In genomic region chr3:9346356-9346755, GRCm38 (mm10) we compare ENCODE assay signal across 9 mouse cellular contexts.
DNase-seq lines count a peak whose midpoint lies in the region; ATAC-seq and TF ChIP-seq lines count a peak whose summit lies in the region.
"Had no signal": no experiment of that assay in that cellular context is flagged by ENCODE, and none has a peak within 500 bp of the region (broad histone marks: within the 10 kb centered on the region; RNA-seq: fewer than 3 reads in every experiment).

No protein-coding gene starts in this region.

- no peaks in the 10 kb centered on the region for H3K9me3 ChIP-seq in heart, embryonic 11.5 days (replicated peaks; ENCODE audit: control insufficient read depth, low read length)
- H3K9me3 ChIP-seq in hindbrain, embryonic 11.5 days (ENCODE audit: control insufficient read depth, low read length): no peaks in the 10 kb centered on the region
- no peaks in the 10 kb centered on the region for H3K9me3 ChIP-seq in liver, postnatal 0 days (ENCODE audit: low read length)

- H3K4me2 ChIP-seq in heart, embryonic 11.5 days: peak overlapping the region; percentile 86
- peak overlapping the region; percentile 89 for H3K4me2 ChIP-seq in hindbrain, embryonic 11.5 days (replicated peaks; ENCODE audit: low read depth, low read length)
- H3K4me2 ChIP-seq in liver, postnatal 0 days (ENCODE audit: low read depth, low read length): peak overlapping the region; percentile 77

- no peak for DNase-seq in heart, postnatal 36 days
- DNase-seq in hindbrain, embryonic 11.5 days (ENCODE audit: low spot score): peak; percentile 47
- no peak for DNase-seq in liver, postnatal 0 days
- no peak for DNase-seq in left cerebral cortex, postnatal 4 days
- no peak for DNase-seq in cerebellum, postnatal 36 days
- DNase-seq: layer of hippocampus, postnatal 36 days had no signal

- TF ChIP-seq CTCF in liver, postnatal 0 days (IDR thresholded peaks at IDR 0.05; ENCODE audit: low read depth): no peak

- no peak for ATAC-seq in heart, embryonic 11.5 days (replicated peaks; ENCODE audit: insufficient number of reproducible peaks, low FRiP score, low TSS enrichment)
- ATAC-seq in hindbrain, embryonic 11.5 days (ENCODE audit: low FRiP score): no peak
- ATAC-seq in liver, postnatal 0 days: no peak
- no peak for ATAC-seq in activated CD4-positive, CD25-positive, alpha-beta regulatory T cell, adult 4 months

- no peak for TF ChIP-seq EP300 in liver, postnatal 0 days (IDR thresholded peaks at IDR 0.05; ENCODE audit: low read depth)

- intact Hi-C loops in heart, postnatal 36 days (cut with DNase I): loop anchor here (5.0 kb wide), 1 partner anchor 379 kb away; no protein-coding TSS in a partner anchor
- intact Hi-C loops in left cerebral cortex, postnatal 4 days (cut with DNase I): no loop called here

- H3K9ac ChIP-seq in heart, embryonic 11.5 days (ENCODE audit: low read depth, low read length): peak overlapping the region; percentile 69
- H3K9ac ChIP-seq in hindbrain, embryonic 11.5 days (ENCODE audit: low read depth, low read length): no peak overlapping the region
- H3K9ac ChIP-seq in liver, postnatal 0 days (replicated peaks): no peak overlapping the region

- H3K36me3 ChIP-seq in heart, embryonic 11.5 days (ENCODE audit: control insufficient read depth, insufficient read depth, low read length): no peaks in the 10 kb centered on the region
- no peaks in the 10 kb centered on the region for H3K36me3 ChIP-seq in hindbrain, embryonic 11.5 days (ENCODE audit: control insufficient read depth, insufficient read depth, low read length)
- no peaks in the 10 kb centered on the region for H3K36me3 ChIP-seq in liver, postnatal 0 days (replicated peaks; ENCODE audit: insufficient read depth, low read length)

- peak overlapping the region; percentile 56 for H3K4me3 ChIP-seq in heart, embryonic 11.5 days (ENCODE audit: low read depth, low read length)
- H3K4me3 ChIP-seq in brown adipose tissue, adult 24 weeks (ENCODE audit: insufficient read depth, low read depth, low read length): peak overlapping the region; percentile 59; the same call in 1 of the 2 replicates
- peak overlapping the region; percentile 48 for H3K4me3 ChIP-seq in hindbrain, embryonic 11.5 days (ENCODE audit: low read depth, low read length)
- peak overlapping the region; percentile 45 for H3K4me3 ChIP-seq in liver, postnatal 0 days (ENCODE audit: low read depth, low read length)

- H3K27ac ChIP-seq in heart, embryonic 11.5 days (ENCODE audit: low read depth, low read length): no peak overlapping the region
- no peak overlapping the region for H3K27ac ChIP-seq in brown adipose tissue, adult 24 weeks (replicated peaks; ENCODE audit: low read depth, low read length)
- H3K27ac ChIP-seq in hindbrain, embryonic 11.5 days (ENCODE audit: low read depth, low read length): no peak overlapping the region
- H3K27ac ChIP-seq in liver, postnatal 0 days (ENCODE audit: low read depth): no peak overlapping the region

- WGBS in heart, embryonic 11.5 days (ENCODE audit: insufficient replicate concordance): 3% methylated on average over 13 of the region's 13 CpGs
- under 1% methylated on average over 13 of the region's 13 CpGs for WGBS in hindbrain, embryonic 11.5 days
- 5% methylated on average over 13 of the region's 13 CpGs for WGBS in liver, postnatal 0 days (ENCODE audit: insufficient replicate concordance)

- H3K4me1 ChIP-seq in heart, embryonic 11.5 days (ENCODE audit: control insufficient read depth, insufficient read depth, low read length): peaks cover 11% of the 10 kb centered on the region
- 0 out of 2 replicates have a peak, but pooled peaks cover 4% of the 10 kb centered on the region for H3K4me1 ChIP-seq in brown adipose tissue, adult 24 weeks (ENCODE audit: control insufficient read depth, insufficient read depth, insufficient read length, low read length)
- peaks cover 3% of the 10 kb centered on the region; the same call in 1 of the 2 replicates for H3K4me1 ChIP-seq in hindbrain, embryonic 11.5 days (replicated peaks; ENCODE audit: control insufficient read depth, insufficient read depth, low read length)
- H3K4me1 ChIP-seq in liver, postnatal 0 days (ENCODE audit: insufficient read depth): no peaks in the 10 kb centered on the region

- H3K27me3 ChIP-seq in heart, embryonic 11.5 days (ENCODE audit: control insufficient read depth, insufficient read depth, low read length): 0 out of 2 replicates have a peak, but pooled peaks cover 3% of the 10 kb centered on the region
- no peaks in the 10 kb centered on the region for H3K27me3 ChIP-seq in hindbrain, embryonic 11.5 days (ENCODE audit: control insufficient read depth, insufficient read depth, low read length)
- H3K27me3 ChIP-seq in liver, postnatal 0 days (ENCODE audit: insufficient read depth, low read length): peaks cover 13% of the 10 kb centered on the region
